Mouse (Mus musculus): ENCODE results near the gene Tle6. TPM values are rescaled to one million over a fixed set of nuclear protein-coding genes. Genes with fewer than 3 reads are reported as not detected.

Tle6 gene
- total RNA-seq, 2 experiments from 2014 or later: 9.7 to 10.9 TPM

DNA sequence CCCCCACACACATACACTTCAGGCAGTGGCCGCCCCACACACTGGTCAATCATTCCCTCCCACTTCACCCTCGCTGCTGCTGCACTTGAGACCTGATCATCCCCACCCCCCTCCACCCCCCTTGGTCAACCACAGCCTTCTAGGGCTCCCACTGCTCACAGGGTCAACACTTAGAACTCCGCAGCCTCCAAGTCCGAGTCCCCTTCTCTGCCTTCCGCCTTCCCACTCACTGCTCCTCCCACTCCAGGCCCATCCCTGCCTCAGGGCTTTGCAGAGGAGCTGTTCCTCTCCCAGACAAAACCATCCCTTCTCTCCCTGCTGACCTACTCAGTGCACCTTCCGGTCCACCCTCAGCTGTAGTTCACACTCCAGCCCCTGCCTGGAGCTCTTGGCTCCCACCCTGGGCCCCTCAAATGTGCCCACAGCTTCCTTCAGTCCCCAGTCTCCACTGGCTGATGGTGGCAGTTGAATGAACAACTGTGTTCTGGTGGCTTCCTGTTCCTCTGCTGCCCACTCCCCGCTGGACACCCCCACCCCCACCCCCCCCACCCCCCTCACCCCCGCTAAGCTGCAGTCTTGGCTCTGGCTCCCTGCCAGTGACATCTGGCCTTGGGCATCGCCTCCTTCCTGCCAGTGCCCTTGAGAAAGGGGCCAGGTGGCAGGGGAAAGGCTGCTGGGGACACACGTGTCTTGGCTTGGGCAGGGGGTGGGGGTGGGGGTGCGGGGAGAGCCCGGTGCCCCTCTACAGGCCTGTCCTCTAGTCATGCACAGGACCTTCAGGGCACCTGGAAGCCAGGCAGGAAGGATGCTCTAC is 3.5 kb downstream of the Tle6 start:
- intact Hi-C loops (cut with DNase I): loop anchor here (2.0 kb wide), 1 partner anchor 23 kb away; the partner anchor contains the start of gene Tle2
- DNase-seq (ENCODE audit: low spot score in 2 of 2): peak in 1 of 2 experiments; percentile 63

DNA sequence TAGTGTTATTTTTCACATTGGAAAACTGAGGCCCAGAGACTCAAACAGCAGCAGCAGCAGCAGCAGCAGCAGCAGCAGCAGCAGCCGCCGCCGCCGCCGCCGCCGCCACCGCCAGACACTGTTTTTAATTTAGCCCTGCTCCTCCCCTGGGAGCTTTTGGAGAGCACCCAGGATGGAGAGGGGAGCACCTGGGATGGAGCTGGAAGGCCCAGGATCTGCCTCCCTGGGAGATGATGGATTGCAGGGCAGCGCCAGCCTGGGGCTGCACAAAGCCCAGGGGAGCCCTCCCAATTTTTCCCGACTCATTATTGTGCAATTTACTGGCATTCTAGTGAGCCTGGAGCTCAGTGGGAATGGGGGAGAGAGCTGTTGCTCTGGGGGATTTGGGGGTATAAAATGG is 4.3 kb downstream of the Tle6 start:
- intact Hi-C loops (cut with DNase I): loop anchor here (2.0 kb wide), 1 partner anchor 22 kb away; the partner anchor contains the start of gene Tle2
- DNase-seq (ENCODE audit: low spot score in 2 of 2): no peak

GRCm38 (mm10) chr10:81595599-81595998 is 5.3 kb downstream of the Tle6 start:
- intact Hi-C loops (cut with DNase I): no loop called here
- DNase-seq (ENCODE audit: low spot score in 2 of 2): no peak

DNA sequence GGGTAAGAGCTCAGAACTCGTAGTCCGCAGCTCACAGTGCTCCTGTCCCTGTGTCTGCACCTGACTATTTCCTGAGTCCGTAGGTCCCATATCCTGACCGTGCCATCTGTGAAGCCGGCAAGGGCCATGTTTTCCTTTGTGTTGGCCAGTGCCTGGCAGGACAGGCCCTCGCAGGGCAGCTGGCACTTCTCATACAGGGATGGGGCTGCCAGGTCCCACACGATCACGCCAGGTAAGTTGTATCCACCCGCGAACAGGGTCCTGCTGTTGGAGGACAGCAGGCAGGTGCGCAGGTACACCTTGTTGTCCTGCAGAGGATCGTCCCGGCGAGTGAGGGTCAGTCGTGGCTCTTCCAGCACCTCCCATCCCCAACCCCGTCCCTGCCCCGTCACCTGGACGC is 6.9 kb downstream of the Tle6 start:
- intact Hi-C loops (cut with DNase I): no loop called here
- no peak for DNase-seq (ENCODE audit: low spot score in 2 of 2)

DNA sequence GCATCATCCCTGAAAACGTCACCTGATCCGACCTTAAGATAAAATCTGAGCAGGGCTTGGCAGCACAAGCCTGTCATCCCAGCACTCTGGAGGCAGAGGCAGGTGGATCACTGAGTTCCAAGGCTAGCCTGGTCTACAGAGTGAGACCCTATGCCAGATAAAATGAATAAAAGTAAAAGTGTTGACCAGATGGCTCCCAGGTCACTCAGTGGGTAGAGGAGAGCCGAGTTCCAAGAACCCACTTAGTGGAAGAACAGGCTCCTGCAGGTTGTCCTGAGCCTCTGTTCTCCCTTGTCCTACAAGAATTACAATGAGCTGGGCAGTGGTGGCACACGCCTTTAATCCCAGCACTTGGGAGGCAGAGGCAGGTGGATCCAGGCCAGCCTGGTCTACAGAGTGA is 7.7 kb downstream of the Tle6 start:
- intact Hi-C loops (cut with DNase I): no loop called here
- DNase-seq (ENCODE audit: low spot score in 2 of 2): no peak

DNA sequence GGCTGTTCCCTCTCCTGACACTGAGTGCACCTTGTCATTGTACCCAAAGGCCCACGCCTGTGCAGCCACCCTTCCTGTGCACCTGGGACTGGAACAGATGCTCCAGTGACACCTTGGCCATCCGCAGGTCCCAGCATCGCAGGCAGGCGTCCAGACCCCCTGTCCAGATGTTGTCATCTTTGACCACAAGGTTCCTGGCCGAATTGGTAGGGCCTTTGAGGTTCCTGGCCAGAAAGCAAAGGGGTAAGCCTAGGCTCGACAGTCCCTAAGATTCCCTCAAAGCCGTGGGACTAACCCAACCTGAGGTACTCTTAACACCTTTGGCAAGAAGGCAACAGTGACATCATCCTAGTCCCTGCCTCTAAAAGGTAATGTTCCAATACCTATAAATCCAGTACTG is 8.2 kb downstream of the Tle6 start:
- DNase-seq (ENCODE audit: low spot score in 2 of 2): no peak
- intact Hi-C loops (cut with DNase I): no loop called here

DNA sequence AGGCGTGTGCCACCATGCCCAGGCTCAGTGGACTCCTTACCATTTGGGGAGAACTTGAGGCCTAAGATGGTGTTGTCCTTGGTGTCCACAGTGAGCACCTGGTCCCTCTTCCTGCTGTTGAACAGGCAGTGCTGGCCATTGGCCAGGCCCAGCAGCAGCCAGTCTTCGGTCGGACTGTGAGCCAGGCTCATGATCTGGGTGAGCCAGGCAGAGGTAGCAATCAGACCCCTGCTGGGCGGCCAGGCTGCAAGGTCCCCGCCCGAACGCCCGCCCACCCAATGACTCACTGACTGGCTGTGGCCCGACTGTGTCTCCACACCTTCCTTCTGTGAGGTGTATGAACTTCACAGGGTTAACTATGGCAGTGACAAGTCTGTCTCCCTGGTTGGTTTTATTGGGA is 9.0 kb downstream of the Tle6 start:
- intact Hi-C loops (cut with DNase I): no loop called here
- no peak for DNase-seq (ENCODE audit: low spot score in 2 of 2)

GRCm38 (mm10) chr10:81588739-81589138 is 12.1 kb downstream of the Tle6 start:
- no peak for DNase-seq (ENCODE audit: low spot score in 2 of 2)
- intact Hi-C loops (cut with DNase I): no loop called here

- intact Hi-C loops (cut with DNase I): no loop called here
These were observed 17.5 kb downstream of the Tle6 start for GRCm38 (mm10) chr10:81583347-81583746.

GRCm38 (mm10) chr10:81580441-81581070 is 20.3 kb downstream of the Tle6 start:
- intact Hi-C loops (cut with DNase I): no loop called here
- DNase-seq (ENCODE audit: low spot score in 2 of 2): no peak

More at GRCm38 (mm10) chr10:81583347-81583746, 17.5 kb downstream of the Tle6 start:
- DNase-seq (ENCODE audit: low spot score in 2 of 2): no peak

- DNase-seq (ENCODE audit: low spot score in 2 of 2): no peak
- intact Hi-C loops (cut with DNase I): no loop called here
These were observed 20.9 kb downstream of the Tle6 start for GRCm38 (mm10) chr10:81579967-81580366.

DNA sequence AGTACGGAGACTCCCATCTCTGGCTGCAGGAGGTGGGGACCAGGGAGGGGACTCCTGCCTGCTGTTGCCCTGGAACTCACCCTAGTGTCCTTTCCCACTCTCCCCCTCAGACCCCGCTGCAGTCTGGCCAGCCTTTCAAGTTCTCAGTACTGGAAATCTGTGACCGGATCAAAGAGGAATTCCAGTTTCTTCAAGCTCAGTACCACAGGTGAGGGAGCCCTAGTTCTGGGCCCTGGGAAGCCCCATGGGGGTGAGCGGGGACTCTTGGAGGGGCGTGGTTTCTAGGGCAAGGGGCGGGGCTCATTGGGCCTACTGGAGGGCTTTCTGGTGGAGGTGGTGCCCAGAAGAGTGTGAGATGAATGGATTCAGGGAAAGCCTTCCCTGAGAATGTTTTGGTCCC is 25.2 kb downstream of the Tle6 start:
- intact Hi-C loops (cut with DNase I): loop anchor here (2.0 kb wide), 1 partner anchor 21 kb away; no protein-coding TSS in a partner anchor

DNA sequence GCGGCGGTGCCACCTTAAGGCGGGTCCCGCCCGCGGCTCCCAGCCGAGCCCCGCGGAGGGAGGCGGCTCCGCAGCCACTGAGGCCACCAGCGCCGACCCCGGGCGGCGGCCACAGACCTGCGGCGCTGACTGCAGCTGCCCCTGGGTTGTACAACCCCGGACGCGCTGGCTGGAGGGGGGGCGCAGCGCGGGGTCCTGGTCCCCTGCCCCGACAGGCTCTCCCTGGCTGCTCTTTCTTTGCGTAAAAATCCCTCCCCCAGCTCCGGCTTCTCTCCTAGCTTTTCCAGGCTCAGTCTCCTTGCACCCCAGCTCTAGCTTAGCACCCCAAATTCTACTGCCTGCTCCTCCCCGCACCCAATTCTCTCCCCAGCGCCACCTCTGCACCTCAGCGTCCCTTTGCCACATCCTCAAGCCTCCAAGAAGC is 25.7 kb downstream of the Tle6 start:
- intact Hi-C loops (cut with DNase I): loop anchor here (2.0 kb wide), 1 partner anchor 22 kb away; no protein-coding TSS in a partner anchor
- DNase-seq (ENCODE audit: low spot score in 2 of 2): peak in 1 of 2 experiments; percentile 65

More for the DNA sequence above, 25.2 kb downstream of the Tle6 start:
- DNase-seq (ENCODE audit: low spot score in 2 of 2): no peak

GRCm38 (mm10) chr10:81574081-81575056 is 26.5 kb downstream of the Tle6 start, which contains the start of gene Tle2:
Gene Tle2 (plus strand): TSS chr10:81574561.
- no peak for DNase-seq (ENCODE audit: low spot score in 2 of 2)
- intact Hi-C loops (cut with DNase I): loop anchor here (2.0 kb wide), 1 partner anchor 22 kb away; no protein-coding TSS in a partner anchor

DNA sequence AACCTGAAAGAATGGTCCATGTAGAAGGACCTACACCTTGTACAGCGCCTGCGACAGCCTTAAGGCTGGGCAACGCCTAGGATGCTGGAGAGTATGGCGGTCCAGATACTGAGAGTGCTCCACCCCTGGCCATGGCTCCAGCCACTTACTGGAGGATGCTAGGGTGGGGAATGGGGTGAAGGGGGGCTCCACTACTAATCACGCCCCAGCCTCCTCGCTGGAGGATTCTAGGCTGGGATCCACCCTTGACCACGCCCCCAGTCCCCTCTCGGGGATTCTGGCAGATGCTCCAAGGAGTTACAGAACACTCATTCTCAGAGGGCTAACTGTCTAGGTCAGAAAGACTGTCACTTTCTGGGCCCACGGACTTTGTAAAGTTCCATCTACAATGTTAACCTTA is 27.9 kb downstream of the Tle6 start:
- DNase-seq (ENCODE audit: low spot score in 2 of 2): no peak
- intact Hi-C loops (cut with DNase I): no loop called here

DNA sequence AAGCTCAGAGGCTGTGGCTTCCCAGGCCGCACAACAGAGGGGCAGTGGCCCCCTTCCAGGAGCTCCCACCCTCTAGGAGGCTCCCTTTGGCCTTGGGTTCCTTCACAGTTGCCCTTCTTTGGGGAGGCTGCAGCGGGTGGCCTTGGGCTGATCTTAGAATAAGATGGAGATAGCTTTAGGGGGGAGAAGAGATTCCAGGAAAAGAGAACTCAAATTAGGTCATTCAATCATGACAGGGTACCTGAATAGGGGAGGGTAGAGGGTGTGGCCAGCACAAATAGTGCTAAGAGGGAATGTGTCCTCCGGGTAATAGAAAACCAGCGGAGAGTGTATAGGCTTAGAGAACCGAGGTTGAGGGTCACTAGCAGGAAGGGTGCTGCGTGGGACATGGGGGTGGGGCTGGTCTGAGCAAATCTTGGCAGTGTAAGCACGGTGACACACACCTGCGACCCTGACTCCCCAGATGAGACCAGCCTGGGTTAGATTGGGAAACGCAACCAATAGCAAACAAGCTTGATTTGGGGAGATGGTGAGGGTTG is 28.7 kb downstream of the Tle6 start:
- DNase-seq (ENCODE audit: low spot score in 2 of 2): no peak
- intact Hi-C loops (cut with DNase I): no loop called here

- intact Hi-C loops (cut with DNase I): no loop called here
- peak; percentile 98 to 99 for DNase-seq (ENCODE audit: low spot score in 2 of 2)
These were observed 29.4 kb downstream of the Tle6 start for GRCm38 (mm10) chr10:81571501-81571876.

DNA sequence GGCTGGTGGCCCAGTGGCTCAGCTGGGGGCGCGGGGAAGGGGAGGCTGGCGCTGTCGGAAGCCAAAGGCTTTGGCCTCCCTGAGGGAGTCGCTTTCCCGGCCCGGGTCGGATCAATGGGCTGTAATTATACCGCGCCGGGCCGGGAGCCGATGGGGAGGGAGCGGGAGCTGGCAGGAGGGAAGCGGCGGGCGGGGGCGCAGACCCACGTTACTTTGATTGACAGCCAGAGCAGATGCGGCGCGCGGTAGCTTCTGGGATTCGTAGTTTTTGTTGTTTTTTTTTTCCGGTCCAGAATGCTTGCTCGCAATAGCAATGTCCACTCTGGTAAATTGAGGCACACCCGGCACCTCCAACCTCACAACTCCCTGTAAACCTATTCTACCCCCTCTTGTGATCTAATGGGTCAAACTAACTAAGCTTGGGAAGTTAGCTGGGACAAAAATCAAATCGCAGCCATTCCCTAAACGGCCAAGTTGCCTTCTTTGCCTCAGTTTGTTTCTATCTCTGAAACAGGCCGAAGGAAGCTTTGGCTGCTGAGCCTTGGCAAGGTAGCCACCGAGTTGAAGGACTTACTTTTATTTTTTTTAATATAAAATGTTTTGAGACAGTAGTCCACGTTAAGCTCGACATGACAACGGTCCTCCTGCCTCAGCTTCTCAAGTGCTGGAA is 29.9 kb downstream of the Tle6 start:
- intact Hi-C loops (cut with DNase I): no loop called here
- peak; percentile 92 to 93 for DNase-seq (ENCODE audit: low spot score in 2 of 2)

All from left cerebral cortex, postnatal 36 days (tissue).